Mouse (Mus musculus) cortical plate, adult 2 months (tissue): Measurements from ENCODE around the gene Hoxa7.

Experiments used
- CTCF ChIP-seq: fragments of 200-500 bp; IDR thresholded peaks from 2 replicates; pipeline ENCODE4 v1.5.1; 2011; ENCODE audit warnings: mild to moderate bottlenecking, control low read depth, low read length; ENCODE audit not compliant: insufficient read depth; ENCODE audit errors: extremely low read depth
- POLR2A ChIP-seq: fragments of 200-500 bp; IDR thresholded peaks from 2 replicates; pipeline ENCODE4 v1.6.1; 2011; ENCODE audit warnings: mild to moderate bottlenecking, low read length, control low read depth; ENCODE audit not compliant: insufficient read depth; ENCODE audit errors: extremely low read depth

- TF ChIP-seq POLR2A (no peak), CTCF (no peak)
These were observed 3.6 kb downstream of the Hoxa7 start for GRCm38 (mm10) chr6:52217895-52218642.
